Mouse (Mus musculus) left cerebral cortex, adult 18-20 months (tissue): ENCODE results near the gene Cog3. TPM values are rescaled to one million over a fixed set of nuclear protein-coding genes. Genes with fewer than 3 reads are reported as not detected.

Experiments
- DNase-seq, 2 experiments: peaks; one replicate each; pipeline ENCODE4 v3.0.0; 2021 to 2022; ENCODE audit warnings: low spot score in 2 of 2, mixed read lengths in 1 of 2
- total RNA-seq, 2 experiments: library from RNA; stranded (reverse); gene quantifications; 2 replicates each; pipeline ENCODE4 v1.2.3; 2021

Cog3 gene
- total RNA-seq, 2 experiments from 2014 or later = 24.3 to 25.5 TPM

GRCm38 (mm10) chr14:75706647-75707046 lies 47.7 kb downstream of the Cog3 start:
- DNase-seq = no peak

- no peak for DNase-seq
Measured at GRCm38 (mm10) chr14:75697928-75698327, 56.4 kb downstream of the Cog3 start.

- no peak for DNase-seq
Measured at GRCm38 (mm10) chr14:75696096-75696495, 58.2 kb downstream of the Cog3 start.

GRCm38 (mm10) chr14:75690428-75690827 lies 63.9 kb downstream of the Cog3 start:
- DNase-seq = no peak

- DNase-seq = no peak
Measured at GRCm38 (mm10) chr14:75676316-75676715, 78.0 kb downstream of the Cog3 start.

GRCm38 (mm10) chr14:75669085-75669645 lies 85.2 kb downstream of the Cog3 start:
- DNase-seq = no peak

GRCm38 (mm10) chr14:75665430-75666180 lies 88.7 kb downstream of the Cog3 start:
- no peak for DNase-seq

GRCm38 (mm10) chr14:75661548-75661947 lies 92.8 kb downstream of the Cog3 start:
- no peak for DNase-seq

GRCm38 (mm10) chr14:75660936-75661335 lies 93.4 kb downstream of the Cog3 start:
- no peak for DNase-seq

Other genes starting within 250 kb of the Cog3 start
- not detected for gene Spert, start 161.4 kb downstream of the Cog3 start, total RNA-seq
- not detected for gene Erich6b, start 112.3 kb downstream of the Cog3 start, total RNA-seq
- gene Slc25a30, start 32.5 kb upstream of the Cog3 start, total RNA-seq = 10 to 100 TPM; 13.4 to 14.9 TPM
- 1,000 to 10,000 TPM in 1 of 2 experiments, 100 to 1,000 TPM in 1; 988 to 1,071 TPM for gene Tpt1, start 90.6 kb upstream of the Cog3 start, total RNA-seq
- 10 to 100 TPM; 20.4 to 21.4 TPM for gene Kctd4, start 200.5 kb upstream of the Cog3 start, total RNA-seq